Mouse (Mus musculus) brain, adult 2 months (tissue): Measurements from ENCODE around the gene Gtsf2.

Experiments
- DNase-seq: peaks from one replicate; pipeline ENCODE4 v3.0.0; 2011; ENCODE audit warnings: low read depth, low spot score

The Gtsf2 gene

DNA sequence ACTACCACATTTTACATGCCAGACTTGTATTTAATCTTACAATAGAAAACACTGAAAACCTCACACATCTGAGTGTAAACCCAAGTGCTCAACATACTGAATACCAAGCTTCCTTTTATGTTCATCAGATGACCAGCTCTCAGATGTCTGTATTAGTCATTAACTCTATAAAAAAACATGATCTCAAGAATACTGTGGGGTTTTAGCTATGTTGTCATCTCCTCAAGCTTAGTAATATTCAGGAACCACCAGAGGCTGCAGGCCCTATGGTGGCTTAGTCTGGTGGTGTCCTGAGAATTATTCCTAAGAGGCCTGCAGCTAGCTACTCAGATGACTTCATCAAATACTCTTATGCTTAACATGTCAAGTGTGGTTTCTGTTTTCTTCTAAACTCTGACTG, 54.7 kb downstream of the Gtsf2 start:
- no peak for DNase-seq
